Mouse (Mus musculus): ENCODE results near the gene Uqcc2. TPM values are rescaled to one million over a fixed set of nuclear protein-coding genes. Genes with fewer than 3 reads are reported as not detected.

The Uqcc2 gene
- polyA plus RNA-seq (2014; fragmentation: Nextera tagmentation; extraction: Ambion mirVana) = 353 and 471 TPM in 2 replicates

DNA sequence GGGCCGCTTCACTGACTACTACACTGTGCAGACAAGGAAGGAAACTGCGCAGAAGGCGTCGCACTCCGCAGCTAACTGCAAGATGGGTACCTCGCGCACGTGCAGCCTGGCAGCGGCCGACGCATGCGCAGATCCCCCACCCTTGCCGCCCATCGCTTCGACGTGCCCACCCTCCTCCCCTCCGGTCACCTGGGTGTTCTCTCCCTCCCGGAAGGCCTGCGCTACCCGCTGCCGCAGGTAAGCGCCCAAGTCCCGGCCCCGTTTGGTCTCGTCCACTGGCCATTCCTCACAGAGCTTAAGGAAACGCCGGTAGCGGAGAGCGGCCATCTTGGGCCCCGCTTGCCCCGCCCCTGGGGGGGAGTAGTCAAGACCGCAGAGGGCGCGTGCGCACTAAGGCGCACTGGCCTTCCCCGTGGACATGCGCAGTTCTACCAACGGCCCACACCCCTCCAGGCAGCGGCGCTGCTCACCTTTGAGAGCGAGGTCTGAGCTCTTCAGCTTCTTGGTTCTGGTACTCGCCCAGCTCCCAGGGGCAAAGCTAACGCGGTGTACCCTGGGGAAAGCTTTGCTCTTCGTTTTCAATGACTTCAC is at the start of gene Uqcc2:
TSS of gene Uqcc2 (minus strand) at position 366 of the 591 bp plus-strand sequence.
- WGBS = under 1% methylated on average over 46 of the region's 46 CpGs
- Histone ChIP-seq H3K4me2 (ENCODE audit: low read length) (peak within 1 kb of the TSS; percentile 56), H3K27ac (replicated peaks; ENCODE audit: low read depth, low read length) (peak within 1 kb of the TSS; percentile 90), H3K36me3 (ENCODE audit: control insufficient read depth, insufficient read depth, low read length) (no peaks in the 10 kb centered on the region), H3K4me1 (ENCODE audit: control insufficient read depth, insufficient read depth, low read length) (peaks cover 43% of the 10 kb centered on the region), H3K27me3 (ENCODE audit: control insufficient read depth, insufficient read depth, low read length) (no peaks in the 10 kb centered on the region), H3K9ac (replicated peaks; ENCODE audit: low read length) (peak within 1 kb of the TSS; percentile 82), H3K9me3 (ENCODE audit: control insufficient read depth, low read length) (no peaks in the 10 kb centered on the region), H3K4me3 (replicated peaks; ENCODE audit: low read depth, low read length) (peak within 1 kb of the TSS; percentile 65)
- DNase-seq (peak; percentile 100), ATAC-seq (ENCODE audit: low FRiP score, low TSS enrichment) (peak; percentile 91)

DNA sequence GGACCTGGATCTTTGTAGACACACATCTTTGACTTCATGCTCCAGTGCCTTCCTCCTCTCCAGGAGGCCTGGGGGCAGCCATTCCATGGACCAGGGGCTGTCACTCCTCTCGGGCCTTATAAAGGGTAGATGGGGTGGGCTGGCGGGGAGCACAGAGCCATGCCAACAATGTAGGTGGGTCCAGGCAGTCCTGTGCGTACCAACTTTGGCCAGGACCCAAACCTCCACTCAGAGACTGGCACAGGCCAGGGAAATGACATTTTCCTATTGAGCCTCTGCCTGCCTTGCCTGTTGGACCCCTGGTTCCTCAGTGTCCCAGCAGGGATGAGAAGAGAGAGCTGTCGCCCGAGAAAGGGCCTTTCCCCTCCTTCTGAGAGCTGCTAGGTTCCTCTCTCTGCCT is 48.7 kb upstream of the Uqcc2 start:
- Histone ChIP-seq H3K36me3 (ENCODE audit: control insufficient read depth, insufficient read depth, low read length) (no peaks in the 10 kb centered on the region), H3K4me3 (replicated peaks; ENCODE audit: low read depth, low read length) (no peak overlapping the region), H3K9me3 (ENCODE audit: control insufficient read depth, low read length) (no peaks in the 10 kb centered on the region), H3K4me1 (ENCODE audit: control insufficient read depth, insufficient read depth, low read length) (no peaks in the 10 kb centered on the region), H3K27me3 (ENCODE audit: control insufficient read depth, insufficient read depth, low read length) (no peaks in the 10 kb centered on the region), H3K9ac (replicated peaks; ENCODE audit: low read length) (no peak overlapping the region), H3K27ac (replicated peaks; ENCODE audit: low read depth, low read length) (no peak overlapping the region), H3K4me2 (ENCODE audit: low read length) (no peak overlapping the region)
- ATAC-seq (ENCODE audit: low FRiP score, low TSS enrichment) (no peak), DNase-seq (no peak)
- WGBS = 58% methylated on average over 5 of the region's 5 CpGs

DNA sequence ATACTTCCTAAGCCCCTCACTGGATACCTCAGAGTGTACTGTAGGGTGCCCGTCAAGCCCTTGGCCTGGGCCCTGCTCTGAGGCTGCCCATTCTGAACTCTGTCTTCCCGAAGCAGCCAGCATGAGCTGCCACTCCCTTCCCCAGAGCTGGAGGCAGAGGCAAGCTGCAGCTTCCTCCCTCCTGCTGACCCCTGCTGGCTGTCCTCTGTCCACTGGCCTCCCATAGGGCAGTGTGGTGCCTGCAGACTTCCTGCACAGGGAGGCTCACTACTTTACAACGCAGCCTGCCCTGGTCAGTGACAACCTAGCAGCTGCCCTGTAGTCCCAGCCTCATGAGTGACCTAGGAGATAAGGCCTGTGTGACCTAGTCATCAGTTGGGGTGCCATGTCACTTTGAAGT is 48.0 kb upstream of the Uqcc2 start:
- WGBS = 38% methylated on average over 3 of the region's 3 CpGs

DNA sequence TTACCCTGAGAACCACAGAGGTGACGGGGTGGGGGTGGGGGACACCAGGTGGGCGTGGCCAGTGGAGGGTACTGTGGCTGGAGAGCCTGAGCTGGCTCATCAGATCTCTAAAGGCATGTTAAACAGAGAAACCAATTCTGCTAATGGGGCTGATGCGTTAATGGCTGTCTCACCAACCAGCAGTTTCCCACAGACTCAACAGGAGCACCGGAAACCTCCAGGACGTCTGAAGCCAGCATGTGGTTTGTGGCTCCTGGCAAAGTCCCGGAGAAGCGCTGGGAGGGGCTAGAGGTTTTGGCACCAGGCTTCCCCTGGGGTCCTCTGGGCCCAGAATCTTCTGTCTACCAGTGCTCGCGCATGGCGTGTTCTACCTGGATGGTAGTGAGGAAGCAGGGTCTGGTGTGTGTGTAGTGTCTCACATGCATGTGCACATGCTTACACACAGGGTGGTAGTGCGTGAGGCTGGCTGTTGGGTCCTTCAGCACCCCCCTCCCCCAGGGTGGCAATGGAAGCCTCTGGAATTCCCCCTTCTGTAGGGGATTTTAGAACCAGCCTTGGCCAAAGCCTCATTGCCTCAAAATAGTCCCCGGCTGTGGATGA is 46.1 kb upstream of the Uqcc2 start:
- no peak overlapping the region for H3K27ac ChIP-seq (replicated peaks; ENCODE audit: low read depth, low read length)
- no peak for DNase-seq
- no peak overlapping the region for H3K4me2 ChIP-seq (ENCODE audit: low read length)
- no peaks in the 10 kb centered on the region for H3K27me3 ChIP-seq (ENCODE audit: control insufficient read depth, insufficient read depth, low read length)
- no peak overlapping the region for H3K4me3 ChIP-seq (replicated peaks; ENCODE audit: low read depth, low read length)
- WGBS = 74% methylated on average over 12 of the region's 12 CpGs
- peaks cover 14% of the 10 kb centered on the region for H3K4me1 ChIP-seq (ENCODE audit: control insufficient read depth, insufficient read depth, low read length)
- H3K36me3 ChIP-seq (ENCODE audit: control insufficient read depth, insufficient read depth, low read length) = no peaks in the 10 kb centered on the region
- no peaks in the 10 kb centered on the region for H3K9me3 ChIP-seq (ENCODE audit: control insufficient read depth, low read length)
- ATAC-seq (ENCODE audit: low FRiP score, low TSS enrichment) = no peak
- no peak overlapping the region for H3K9ac ChIP-seq (replicated peaks; ENCODE audit: low read length)

More for the DNA sequence above, 48.0 kb upstream of the Uqcc2 start:
- H3K36me3 ChIP-seq (ENCODE audit: control insufficient read depth, insufficient read depth, low read length) = no peaks in the 10 kb centered on the region
- DNase-seq = no peak
- H3K9ac ChIP-seq (replicated peaks; ENCODE audit: low read length) = no peak overlapping the region
- no peak for ATAC-seq (ENCODE audit: low FRiP score, low TSS enrichment)
- H3K27me3 ChIP-seq (ENCODE audit: control insufficient read depth, insufficient read depth, low read length) = no peaks in the 10 kb centered on the region
- H3K4me3 ChIP-seq (replicated peaks; ENCODE audit: low read depth, low read length) = no peak overlapping the region
- H3K4me1 ChIP-seq (ENCODE audit: control insufficient read depth, insufficient read depth, low read length) = no peaks in the 10 kb centered on the region
- H3K9me3 ChIP-seq (ENCODE audit: control insufficient read depth, low read length) = no peaks in the 10 kb centered on the region
- no peak overlapping the region for H3K27ac ChIP-seq (replicated peaks; ENCODE audit: low read depth, low read length)
- no peak overlapping the region for H3K4me2 ChIP-seq (ENCODE audit: low read length)

DNA sequence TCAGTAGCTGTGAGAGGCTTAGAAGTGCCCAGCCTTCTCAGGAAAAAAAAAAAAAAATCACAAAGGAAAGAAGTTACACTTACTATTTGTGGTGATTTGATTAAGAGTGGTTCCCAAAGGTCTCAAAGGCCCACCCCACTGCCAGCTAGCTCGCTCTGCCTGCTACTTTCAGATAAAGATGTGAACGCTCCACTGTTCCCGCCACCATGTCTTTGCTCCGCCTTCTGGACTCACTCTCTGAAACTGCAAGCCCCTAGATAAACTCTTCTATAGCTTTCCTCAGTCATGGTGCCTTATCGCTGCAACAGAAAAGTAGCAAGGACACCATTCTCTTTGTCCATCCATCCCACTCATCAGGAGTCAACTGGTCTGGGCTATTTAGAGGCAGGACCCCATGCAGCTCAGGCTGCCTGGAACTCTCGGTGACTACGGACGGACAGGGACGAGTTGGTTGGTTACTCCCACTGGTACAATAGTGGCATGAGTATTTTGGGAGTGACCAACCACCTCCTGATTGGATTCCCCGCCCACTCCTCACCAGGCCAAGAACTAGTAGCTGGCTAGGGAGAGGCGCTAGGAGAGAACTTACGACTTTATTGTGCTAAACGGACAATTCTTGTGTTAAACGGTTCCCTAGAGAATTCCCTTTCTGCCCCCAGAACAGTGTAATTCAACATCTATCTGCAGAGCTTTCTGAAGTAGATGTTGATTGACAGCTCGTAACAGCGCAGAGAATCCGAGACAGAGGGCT is 44.9 kb upstream of the Uqcc2 start:
- Histone ChIP-seq H3K9ac (replicated peaks; ENCODE audit: low read length) (no peak overlapping the region), H3K4me3 (replicated peaks; ENCODE audit: low read depth, low read length) (no peak overlapping the region), H3K4me2 (ENCODE audit: low read length) (no peak overlapping the region), H3K9me3 (ENCODE audit: control insufficient read depth, low read length) (no peaks in the 10 kb centered on the region), H3K27ac (replicated peaks; ENCODE audit: low read depth, low read length) (no peak overlapping the region), H3K4me1 (ENCODE audit: control insufficient read depth, insufficient read depth, low read length) (peaks cover 14% of the 10 kb centered on the region), H3K27me3 (ENCODE audit: control insufficient read depth, insufficient read depth, low read length) (no peaks in the 10 kb centered on the region), H3K36me3 (ENCODE audit: control insufficient read depth, insufficient read depth, low read length) (no peaks in the 10 kb centered on the region)
- ATAC-seq (ENCODE audit: low FRiP score, low TSS enrichment) = no peak
- WGBS = 88% methylated on average over 17 of the region's 17 CpGs
- no peak for DNase-seq

DNA sequence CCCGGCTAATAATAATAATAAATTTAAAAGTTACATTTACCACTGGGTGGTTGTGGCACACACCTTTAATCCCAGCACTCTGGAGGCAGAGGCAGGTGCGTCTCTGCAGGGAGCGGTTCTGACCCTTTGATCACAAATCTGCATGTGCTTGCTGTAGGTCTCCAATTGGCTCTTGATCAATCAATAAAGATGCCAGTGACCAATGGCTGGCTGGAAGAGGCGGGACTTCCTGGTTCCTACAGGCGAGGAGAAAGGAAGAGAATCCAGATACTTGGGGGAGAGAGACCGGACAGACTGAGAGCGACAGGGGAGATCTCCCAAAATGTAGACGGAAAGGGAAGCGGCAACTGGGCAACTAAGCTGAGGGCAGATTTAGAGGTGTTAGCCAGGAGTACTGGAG is 44.3 kb upstream of the Uqcc2 start:
- H3K4me1 ChIP-seq (ENCODE audit: control insufficient read depth, insufficient read depth, low read length) = peaks cover 14% of the 10 kb centered on the region
- no peaks in the 10 kb centered on the region for H3K9me3 ChIP-seq (ENCODE audit: control insufficient read depth, low read length)
- ATAC-seq (ENCODE audit: low FRiP score, low TSS enrichment) = no peak
- WGBS = 91% methylated on average over 9 of the region's 9 CpGs
- H3K27ac ChIP-seq (replicated peaks; ENCODE audit: low read depth, low read length) = no peak overlapping the region
- H3K36me3 ChIP-seq (ENCODE audit: control insufficient read depth, insufficient read depth, low read length) = no peaks in the 10 kb centered on the region
- H3K4me2 ChIP-seq (ENCODE audit: low read length) = no peak overlapping the region
- no peak for DNase-seq
- no peak overlapping the region for H3K4me3 ChIP-seq (replicated peaks; ENCODE audit: low read depth, low read length)
- no peak overlapping the region for H3K9ac ChIP-seq (replicated peaks; ENCODE audit: low read length)
- no peaks in the 10 kb centered on the region for H3K27me3 ChIP-seq (ENCODE audit: control insufficient read depth, insufficient read depth, low read length)

DNA sequence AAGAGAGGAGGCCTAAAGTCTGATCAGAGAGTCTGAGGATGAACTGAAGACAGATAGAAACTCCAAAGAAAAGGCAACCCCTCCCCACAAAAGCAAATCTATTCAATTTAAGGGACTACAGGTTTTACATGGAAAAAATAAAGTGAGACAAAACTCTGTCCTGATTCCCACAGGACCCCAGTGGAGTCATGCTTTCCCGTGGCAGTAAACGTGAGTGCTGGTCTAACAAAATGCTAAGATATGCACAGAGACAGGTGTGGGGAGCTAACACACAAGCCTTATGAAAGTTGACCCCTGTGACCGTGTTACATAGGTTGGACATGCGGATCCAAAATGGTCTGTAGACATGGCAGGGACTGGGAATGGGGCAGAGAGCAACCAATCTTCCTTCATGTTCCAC is 43.0 kb upstream of the Uqcc2 start:
- H3K27me3 ChIP-seq (ENCODE audit: control insufficient read depth, insufficient read depth, low read length) = no peaks in the 10 kb centered on the region
- H3K27ac ChIP-seq (replicated peaks; ENCODE audit: low read depth, low read length) = no peak overlapping the region
- no peak overlapping the region for H3K4me3 ChIP-seq (replicated peaks; ENCODE audit: low read depth, low read length)
- H3K4me1 ChIP-seq (ENCODE audit: control insufficient read depth, insufficient read depth, low read length) = peaks cover 14% of the 10 kb centered on the region
- H3K36me3 ChIP-seq (ENCODE audit: control insufficient read depth, insufficient read depth, low read length) = no peaks in the 10 kb centered on the region
- H3K9me3 ChIP-seq (ENCODE audit: control insufficient read depth, low read length) = no peaks in the 10 kb centered on the region
- ATAC-seq (ENCODE audit: low FRiP score, low TSS enrichment) (no peak), DNase-seq (no peak)
- H3K9ac ChIP-seq (replicated peaks; ENCODE audit: low read length) = no peak overlapping the region
- WGBS = 85% methylated on average over 4 of the region's 4 CpGs
- H3K4me2 ChIP-seq (ENCODE audit: low read length) = no peak overlapping the region

DNA sequence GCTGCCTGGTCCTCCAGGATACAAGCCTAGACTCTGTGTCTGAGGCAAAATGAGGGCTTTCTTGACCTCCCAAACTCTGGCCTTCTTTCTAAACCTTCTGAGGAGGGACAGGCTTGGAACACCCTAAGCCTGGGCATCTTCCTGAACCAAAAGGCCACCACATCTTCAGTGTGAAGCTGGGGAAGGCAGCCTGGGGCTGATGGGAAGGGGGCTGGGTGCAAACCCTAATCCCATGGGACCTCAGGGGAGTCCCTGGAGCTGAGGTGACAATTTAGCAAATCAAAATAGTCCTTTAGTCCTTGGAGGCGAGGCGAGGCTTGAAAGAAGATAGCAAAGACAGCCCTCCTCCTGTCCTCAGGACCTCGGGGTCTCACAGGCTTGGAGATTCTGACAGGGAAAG is 42.6 kb upstream of the Uqcc2 start:
- no peak overlapping the region for H3K9ac ChIP-seq (replicated peaks; ENCODE audit: low read length)

More for the DNA sequence above, 42.6 kb upstream of the Uqcc2 start:
- H3K4me1 ChIP-seq (ENCODE audit: control insufficient read depth, insufficient read depth, low read length) = peaks cover 14% of the 10 kb centered on the region
- 74% methylated on average over 3 of the region's 3 CpGs for WGBS
- H3K27ac ChIP-seq (replicated peaks; ENCODE audit: low read depth, low read length) = no peak overlapping the region
- no peak overlapping the region for H3K4me3 ChIP-seq (replicated peaks; ENCODE audit: low read depth, low read length)
- H3K27me3 ChIP-seq (ENCODE audit: control insufficient read depth, insufficient read depth, low read length) = no peaks in the 10 kb centered on the region
- DNase-seq = no peak
- H3K36me3 ChIP-seq (ENCODE audit: control insufficient read depth, insufficient read depth, low read length) = no peaks in the 10 kb centered on the region
- no peak overlapping the region for H3K4me2 ChIP-seq (ENCODE audit: low read length)
- no peak for ATAC-seq (ENCODE audit: low FRiP score, low TSS enrichment)
- H3K9me3 ChIP-seq (ENCODE audit: control insufficient read depth, low read length) = no peaks in the 10 kb centered on the region

Measured in midbrain, embryonic 14.5 days (tissue).